Mouse (Mus musculus) kidney, adult 18-20 months (tissue): Measurements from ENCODE around the gene Kcnk1.

Source experiments
- DNase-seq: peaks from one replicate; pipeline ENCODE4 v3.0.0; 2021

Kcnk1 gene

GRCm38 (mm10) chr8:125995101-125995986 lies at the start of gene Kcnk1:
Gene Kcnk1 (plus strand): TSS chr8:125995170.
- peak; percentile 77 for DNase-seq

GRCm38 (mm10) chr8:125948696-125949308 lies 46.2 kb upstream of the Kcnk1 start:
- peak; percentile 24 for DNase-seq

- DNase-seq, result peak; percentile 77
These were observed 44.7 kb upstream of the Kcnk1 start for GRCm38 (mm10) chr8:125950007-125950940.

GRCm38 (mm10) chr8:125955671-125956070 lies 39.3 kb upstream of the Kcnk1 start:
- peak; percentile 36 for DNase-seq

GRCm38 (mm10) chr8:125956796-125957195 lies 38.2 kb upstream of the Kcnk1 start:
- DNase-seq, result no peak

- DNase-seq, result no peak
These were observed 37.6 kb upstream of the Kcnk1 start for GRCm38 (mm10) chr8:125957226-125957993.

- no peak for DNase-seq
These were observed 37.0 kb upstream of the Kcnk1 start for GRCm38 (mm10) chr8:125957994-125958368.

- DNase-seq, result no peak
These were observed 35.6 kb upstream of the Kcnk1 start for GRCm38 (mm10) chr8:125959363-125959771.

GRCm38 (mm10) chr8:125960037-125960436 lies 34.9 kb upstream of the Kcnk1 start:
- DNase-seq, result no peak

GRCm38 (mm10) chr8:125961790-125962189 lies 33.2 kb upstream of the Kcnk1 start:
- no peak for DNase-seq

GRCm38 (mm10) chr8:125963807-125964211 lies 31.2 kb upstream of the Kcnk1 start:
- no peak for DNase-seq

GRCm38 (mm10) chr8:125971336-125971735 lies 23.6 kb upstream of the Kcnk1 start:
- no peak for DNase-seq

- no peak for DNase-seq
These were observed 19.0 kb upstream of the Kcnk1 start for GRCm38 (mm10) chr8:125975981-125976380.

- no peak for DNase-seq
These were observed 14.1 kb upstream of the Kcnk1 start for GRCm38 (mm10) chr8:125980826-125981225.

GRCm38 (mm10) chr8:125983515-125983914 lies 11.5 kb upstream of the Kcnk1 start:
- no peak for DNase-seq

- no peak for DNase-seq
These were observed 10.8 kb upstream of the Kcnk1 start for GRCm38 (mm10) chr8:125984140-125984539.

- DNase-seq, result no peak
These were observed 9.6 kb upstream of the Kcnk1 start for GRCm38 (mm10) chr8:125985364-125985763.

- DNase-seq, result no peak
These were observed 7.9 kb upstream of the Kcnk1 start for GRCm38 (mm10) chr8:125986999-125987589.

- no peak for DNase-seq
These were observed 7.0 kb upstream of the Kcnk1 start for GRCm38 (mm10) chr8:125987996-125988395.

GRCm38 (mm10) chr8:125993636-125994035 lies 1.3 kb upstream of the Kcnk1 start:
- DNase-seq, result no peak

- DNase-seq, result peak; percentile 78
These were observed 1.3 kb downstream of the Kcnk1 start for GRCm38 (mm10) chr8:125996031-125996839.
